In the genomic region with DNA sequence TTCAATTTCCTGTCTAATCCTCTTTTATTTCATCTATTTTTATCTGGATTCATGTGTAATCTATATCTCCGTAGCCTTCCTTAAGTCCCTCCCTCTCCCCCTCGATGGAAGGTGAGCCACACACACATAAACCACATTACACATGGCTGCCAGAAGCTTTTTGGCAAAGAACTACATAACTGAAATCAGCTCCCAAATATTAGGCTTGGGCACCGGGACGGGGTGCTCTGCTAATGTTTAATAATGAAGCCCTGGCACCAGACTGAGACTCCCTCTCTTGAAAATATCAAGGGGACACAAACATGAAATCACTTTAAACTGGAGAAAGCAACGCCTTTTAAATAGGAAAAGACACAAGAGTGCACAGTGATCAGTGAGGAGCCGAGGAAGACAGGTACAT, we compare ENCODE assay signal across 13 mouse cellular contexts. TPM values are rescaled to one million over a fixed set of nuclear protein-coding genes. Genes with fewer than 3 reads are reported as not detected.
DNase-seq lines count a peak whose midpoint lies in the region; ATAC-seq and TF ChIP-seq lines count a peak whose summit lies in the region.
"Had no signal": no experiment of that assay in that cellular context is flagged by ENCODE, and none has a peak within 500 bp of the region (broad histone marks: within the 10 kb centered on the region; RNA-seq: fewer than 3 reads in every experiment).

No protein-coding gene starts in this region.

- no peak for TF ChIP-seq EP300 in lung, postnatal 0 days (IDR thresholded peaks at IDR 0.05)

- ATAC-seq in heart, embryonic 13.5 days (ENCODE audit: extremely low read depth, insufficient number of reproducible peaks, low FRiP score, low TSS enrichment): no peak
- no peak for ATAC-seq in forebrain, embryonic 15.5 days (replicated peaks)
- ATAC-seq in hindbrain, embryonic 14.5 days (ENCODE audit: low FRiP score): no peak
- ATAC-seq in neural tube, embryonic 12.5 days (ENCODE audit: low FRiP score, low read depth): no peak
- ATAC-seq in lung, postnatal 0 days: no peak

- H3K4me2 ChIP-seq in heart, embryonic 13.5 days: peak overlapping the region; percentile 83
- H3K4me2 ChIP-seq in forebrain, embryonic 15.5 days (replicated peaks): peak overlapping the region; percentile 60
- peak overlapping the region; percentile 68 for H3K4me2 ChIP-seq in hindbrain, embryonic 14.5 days (replicated peaks)
- H3K4me2 ChIP-seq in neural tube, embryonic 12.5 days (replicated peaks): peak overlapping the region; percentile 93
- no peak overlapping the region for H3K4me2 ChIP-seq in lung, postnatal 0 days (replicated peaks; ENCODE audit: low read depth, low read length)

- H3K4me1 ChIP-seq in heart, embryonic 13.5 days: peaks cover 44% of the 10 kb centered on the region
- peaks cover 67% of the 10 kb centered on the region for H3K4me1 ChIP-seq in forebrain, embryonic 15.5 days
- H3K4me1 ChIP-seq in hindbrain, embryonic 14.5 days (replicated peaks; ENCODE audit: control insufficient read depth, insufficient read depth, low read length): peaks cover 47% of the 10 kb centered on the region
- H3K4me1 ChIP-seq in neural tube, embryonic 12.5 days: peaks cover 31% of the 10 kb centered on the region; the same call in 1 of the 2 replicates
- H3K4me1 ChIP-seq in lung, postnatal 0 days (ENCODE audit: insufficient read depth, low read depth, low read length): no peaks in the 10 kb centered on the region

- DNase-seq in heart, adult 11 months: no peak
- no peak for DNase-seq in hindbrain, embryonic 14.5 days (ENCODE audit: low spot score)
- no peak for DNase-seq in lung, postnatal 0 days (ENCODE audit: low spot score)
- no peak for DNase-seq in lung, postnatal 10 days
- DNase-seq: adrenal gland, adult 8-10 months; kidney, postnatal 10 days; lung, adult 2 months had no signal

- peaks cover 9% of the 10 kb centered on the region for H3K9me3 ChIP-seq in heart, embryonic 13.5 days
- no peaks in the 10 kb centered on the region for H3K9me3 ChIP-seq in forebrain, embryonic 15.5 days
- no peaks in the 10 kb centered on the region for H3K9me3 ChIP-seq in hindbrain, embryonic 14.5 days (ENCODE audit: control insufficient read depth, low read length)
- H3K9me3 ChIP-seq in neural tube, embryonic 12.5 days: no peaks in the 10 kb centered on the region
- no peaks in the 10 kb centered on the region for H3K9me3 ChIP-seq in lung, postnatal 0 days (ENCODE audit: low read length)
- H3K9me3 ChIP-seq: embryonic facial prominence, embryonic 12.5 days had no signal

- H3K27ac ChIP-seq in heart, embryonic 13.5 days (replicated peaks): peak overlapping the region; percentile 90
- peak overlapping the region; percentile 96 for H3K27ac ChIP-seq in forebrain, embryonic 15.5 days (replicated peaks)
- no peak overlapping the region for H3K27ac ChIP-seq in hindbrain, embryonic 14.5 days
- H3K27ac ChIP-seq in neural tube, embryonic 12.5 days: no peak overlapping the region
- H3K27ac ChIP-seq in lung, postnatal 0 days (ENCODE audit: low read length): no peak overlapping the region
- H3K27ac ChIP-seq: embryonic facial prominence, embryonic 12.5 days had no signal

- peak overlapping the region; percentile 90 for H3K9ac ChIP-seq in heart, embryonic 13.5 days
- peak overlapping the region; percentile 85 for H3K9ac ChIP-seq in forebrain, embryonic 15.5 days (replicated peaks)
- H3K9ac ChIP-seq in hindbrain, embryonic 14.5 days: peak overlapping the region; percentile 92
- no peak overlapping the region for H3K9ac ChIP-seq in neural tube, embryonic 12.5 days
- H3K9ac ChIP-seq in lung, postnatal 0 days (replicated peaks; ENCODE audit: low read depth): no peak overlapping the region
- H3K9ac ChIP-seq: embryonic facial prominence, embryonic 12.5 days had no signal

- peak overlapping the region; percentile 70 for H3K4me3 ChIP-seq in heart, embryonic 13.5 days
- peak overlapping the region; percentile 76 for H3K4me3 ChIP-seq in forebrain, embryonic 15.5 days
- peak overlapping the region; percentile 75 for H3K4me3 ChIP-seq in hindbrain, embryonic 14.5 days (replicated peaks; ENCODE audit: low read length)
- no peak overlapping the region for H3K4me3 ChIP-seq in neural tube, embryonic 12.5 days
- no peak overlapping the region for H3K4me3 ChIP-seq in lung, postnatal 0 days (ENCODE audit: low read depth, low read length)
- H3K4me3 ChIP-seq: embryonic facial prominence, embryonic 12.5 days had no signal

- no peaks in the 10 kb centered on the region for H3K36me3 ChIP-seq in heart, embryonic 13.5 days
- H3K36me3 ChIP-seq in forebrain, embryonic 15.5 days: no peaks in the 10 kb centered on the region
- no peaks in the 10 kb centered on the region for H3K36me3 ChIP-seq in hindbrain, embryonic 14.5 days (replicated peaks; ENCODE audit: control insufficient read depth, insufficient read depth)
- H3K36me3 ChIP-seq in neural tube, embryonic 12.5 days: peaks cover 4% of the 10 kb centered on the region; the same call in 1 of the 2 replicates
- no peaks in the 10 kb centered on the region for H3K36me3 ChIP-seq in lung, postnatal 0 days (ENCODE audit: insufficient read depth, low read length)
- H3K36me3 ChIP-seq: embryonic facial prominence, embryonic 12.5 days had no signal

- TF ChIP-seq CTCF in lung, postnatal 0 days (IDR thresholded peaks at IDR 0.05): no peak

- peaks cover 48% of the 10 kb centered on the region for H3K27me3 ChIP-seq in heart, embryonic 13.5 days (replicated peaks)
- no peaks in the 10 kb centered on the region for H3K27me3 ChIP-seq in forebrain, embryonic 15.5 days
- no peaks in the 10 kb centered on the region for H3K27me3 ChIP-seq in hindbrain, embryonic 14.5 days (ENCODE audit: control insufficient read depth, insufficient read depth, low read length)
- H3K27me3 ChIP-seq in neural tube, embryonic 12.5 days (replicated peaks): no peaks in the 10 kb centered on the region
- H3K27me3 ChIP-seq in lung, postnatal 0 days (replicated peaks; ENCODE audit: insufficient read depth, low read length): peaks cover 29% of the 10 kb centered on the region

- WGBS in heart, embryonic 13.5 days: 58% methylated on average over 6 of the region's 6 CpGs
- 36% methylated on average over 6 of the region's 6 CpGs for whole genome bisulfite sequencing in forebrain, embryonic 15.5 days
- WGBS in hindbrain, embryonic 14.5 days: 68% methylated on average over 6 of the region's 6 CpGs
- WGBS in neural tube, embryonic 12.5 days: 85% methylated on average over 6 of the region's 6 CpGs
- WGBS in lung, postnatal 0 days: 59% methylated on average over 6 of the region's 6 CpGs

RNA-seq across cellular contexts. Expression of a gene that starts 16.5 kb away (rescaled TPM):
- polyA plus RNA-seq in heart, embryonic 13.5 days (2015; fragmentation: Nextera tagmentation; extraction: Ambion mirVana): not detected in 2 replicates
- 0.24 TPM in 1 of 2 replicates, not detected in the other for polyA plus RNA-seq in forebrain, embryonic 15.5 days (2015; fragmentation: Nextera tagmentation; extraction: Ambion mirVana)
- polyA plus RNA-seq in hindbrain, embryonic 14.5 days (2014; fragmentation: Nextera tagmentation; extraction: Ambion mirVana): 0.30 and 0.36 TPM in 2 replicates
- 0.38 TPM in 1 of 2 replicates, not detected in the other for polyA plus RNA-seq in neural tube, embryonic 12.5 days (2016; fragmentation: Nextera tagmentation; extraction: Ambion mirVana)
- not detected in 2 replicates for polyA plus RNA-seq in lung, postnatal 0 days (2015; fragmentation: Nextera tagmentation; extraction: Ambion mirVana)
- polyA plus RNA-seq: embryonic facial prominence, embryonic 12.5 days; intestine, embryonic 14.5 days; limb, embryonic 14.5 days; lung, adult 2 months had no signal

RNA-seq across cellular contexts. Expression of a gene that starts 48.1 kb away (rescaled TPM):
- polyA plus RNA-seq in heart, embryonic 13.5 days (2015; fragmentation: Nextera tagmentation; extraction: Ambion mirVana): 97.0 and 105 TPM in 2 replicates
- polyA plus RNA-seq in forebrain, embryonic 15.5 days (2015; fragmentation: Nextera tagmentation; extraction: Ambion mirVana): 69.3 and 69.4 TPM in 2 replicates
- polyA plus RNA-seq in hindbrain, embryonic 14.5 days (2014; fragmentation: Nextera tagmentation; extraction: Ambion mirVana): 29.9 and 43.2 TPM in 2 replicates
- 65.4 and 70.7 TPM in 2 replicates for polyA plus RNA-seq in neural tube, embryonic 12.5 days (2016; fragmentation: Nextera tagmentation; extraction: Ambion mirVana)
- polyA plus RNA-seq in lung, postnatal 0 days (2015; fragmentation: Nextera tagmentation; extraction: Ambion mirVana): 122 and 141 TPM in 2 replicates

Comparison
In these comparisons a context has a peak if more than half of its experiments do, and no peak if none do; other contexts are left out.
1. H3K27ac ChIP-seq: peak in heart, embryonic 13.5 days (single experiment) and forebrain, embryonic 15.5 days (single experiment); none in hindbrain, embryonic 14.5 days (single experiment), neural tube, embryonic 12.5 days (single experiment) and lung, postnatal 0 days (single experiment).
2. H3K4me3 ChIP-seq: peak in heart, embryonic 13.5 days (single experiment), forebrain, embryonic 15.5 days (single experiment) and hindbrain, embryonic 14.5 days (single experiment); none in neural tube, embryonic 12.5 days (single experiment) and lung, postnatal 0 days (single experiment).
3. H3K9ac ChIP-seq: peak in heart, embryonic 13.5 days (single experiment), forebrain, embryonic 15.5 days (single experiment) and hindbrain, embryonic 14.5 days (single experiment); none in neural tube, embryonic 12.5 days (single experiment) and lung, postnatal 0 days (single experiment).